Mouse (Mus musculus) midbrain, embryonic 13.5 days (tissue): Measurements from ENCODE around the gene Gm5286. TPM values are rescaled to one million over a fixed set of nuclear protein-coding genes. Genes with fewer than 3 reads are reported as not detected.
"Not testable (repeated sequence)": the region's sequence is repeated elsewhere in the genome, so short reads cannot be mapped to it uniquely, and the experiment has no call there.

Source experiments
- ATAC-seq: fragments of 200-750 bp; cut with Nextera tagmentation; 2 replicates; pipeline ENCODE4 v1.8.0; 2017; ENCODE audit warnings: mild to moderate bottlenecking, moderate TSS enrichment, moderate library complexity
- H3K27ac ChIP-seq: fragments of 300-500 bp; sonication (generic); 2 replicates; pipeline ENCODE4 v1.5.1; 2015; ENCODE audit warnings: inconsistent platforms, mild to moderate bottlenecking, moderate library complexity
- H3K27me3 ChIP-seq: fragments of 300-500 bp; sonication (generic); 2 replicates; pipeline ENCODE4 v1.6.1; 2015; ENCODE audit warnings: mild to moderate bottlenecking, inconsistent platforms
- H3K36me3 ChIP-seq: fragments of 300-500 bp; sonication (generic); 2 replicates; pipeline ENCODE4 v1.6.1; 2015; ENCODE audit warnings: mild to moderate bottlenecking, inconsistent platforms
- H3K4me1 ChIP-seq: fragments of 300-500 bp; sonication (generic); replicated peaks from 2 replicates; pipeline ENCODE4 v1.6.1; 2015; ENCODE audit warnings: inconsistent platforms
- H3K4me2 ChIP-seq: fragments of 300-500 bp; sonication (generic); replicated peaks from 2 replicates; pipeline ENCODE4 v1.6.1; 2015; ENCODE audit warnings: moderate library complexity, mild to moderate bottlenecking, inconsistent platforms
- H3K4me3 ChIP-seq: fragments of 300-500 bp; sonication (generic); replicated peaks from 2 replicates; pipeline ENCODE4 v1.5.1; 2015; ENCODE audit warnings: mild to moderate bottlenecking, inconsistent platforms
- H3K9ac ChIP-seq: fragments of 300-500 bp; sonication (generic); replicated peaks from 2 replicates; pipeline ENCODE4 v1.6.1; 2015; ENCODE audit warnings: mild to moderate bottlenecking, inconsistent platforms
- H3K9me3 ChIP-seq: fragments of 300-500 bp; sonication (generic); 2 replicates; pipeline ENCODE4 v1.6.1; 2016; ENCODE audit warnings: mild to moderate bottlenecking, inconsistent platforms
- WGBS: fragments of 180-500 bp; shearing (Covaris S2); methylation state at CpG from one replicate; pipeline ENCODE4 v1.1.7; 2015; 5-methylcytosine and 5-hydroxymethylcytosine counted together
- polyA plus RNA-seq: library from polyadenylated mRNA; unstranded; fragments of >200 nt; fragmentation: Nextera tagmentation; extraction: Ambion mirVana; gene quantifications from 2 replicates; pipeline ENCODE4 v1.2.1, GENCODE M21; 2015

Gene Gm5286
- not detected in 2 replicates for polyA plus RNA-seq

GRCm38 (mm10) chr3:94196414-94196813 is at the start of gene Gm5286:
Gm5286 (plus strand) TSS chr3:94196714.
- not testable (repeated sequence) for H3K4me2 ChIP-seq, H3K4me3 ChIP-seq, H3K9ac ChIP-seq, H3K27me3 ChIP-seq, ATAC-seq, H3K27ac ChIP-seq, H3K36me3 ChIP-seq, H3K4me1 ChIP-seq, H3K9me3 ChIP-seq
- WGBS: 87% methylated on average over 2 of the region's 4 CpGs

GRCm38 (mm10) chr3:94167351-94167750 is 29.2 kb upstream of the Gm5286 start:
- not testable (repeated sequence) for H3K4me1 ChIP-seq, ATAC-seq, H3K36me3 ChIP-seq, H3K9me3 ChIP-seq, H3K9ac ChIP-seq, H3K4me3 ChIP-seq, H3K4me2 ChIP-seq, H3K27ac ChIP-seq, H3K27me3 ChIP-seq

- not testable (repeated sequence) for H3K27ac ChIP-seq, H3K4me3 ChIP-seq, H3K4me1 ChIP-seq, H3K9ac ChIP-seq, H3K4me2 ChIP-seq, H3K36me3 ChIP-seq, H3K9me3 ChIP-seq, H3K27me3 ChIP-seq, ATAC-seq
- WGBS: 95% methylated on average over 1 of the region's 1 CpGs
Observed at GRCm38 (mm10) chr3:94178093-94178492, 18.4 kb upstream of the Gm5286 start, which contains the start of gene Gm10696. Gm10696 (minus strand) TSS chr3:94178193.

Other genes starting within 250 kb of the Gm5286 start
- not detected in 2 replicates for gene Tdpoz5, start 235.4 kb upstream of the Gm5286 start, polyA plus RNA-seq
- not detected in 2 replicates for gene Gm9125, start 141.8 kb upstream of the Gm5286 start, polyA plus RNA-seq
- gene Gm10697, start 124.1 kb upstream of the Gm5286 start, polyA plus RNA-seq: not detected in 2 replicates
- not detected in 2 replicates for gene Gm10696, start 18.5 kb upstream of the Gm5286 start, polyA plus RNA-seq
- gene Gm4778, start 67.3 kb downstream of the Gm5286 start, polyA plus RNA-seq: not detected in 2 replicates
- 30.4 and 33.6 TPM in 2 replicates for gene Them4, start 113.4 kb downstream of the Gm5286 start, polyA plus RNA-seq
- 0.46 TPM in 1 of 2 replicates, not detected in the other for gene Them5, start 145.4 kb downstream of the Gm5286 start, polyA plus RNA-seq
- gene C2cd4d, start 165.7 kb downstream of the Gm5286 start, polyA plus RNA-seq: 2.0 and 2.2 TPM in 2 replicates
- 0.79 and 1.0 TPM in 2 replicates for gene Rorc, start 176.1 kb downstream of the Gm5286 start, polyA plus RNA-seq
- 0.83 and 1.4 TPM in 2 replicates for gene Lingo4, start 201.8 kb downstream of the Gm5286 start, polyA plus RNA-seq
- 61.6 and 63.1 TPM in 2 replicates for gene Tdrkh, start 216.6 kb downstream of the Gm5286 start, polyA plus RNA-seq
- 61.3 and 63.2 TPM in 2 replicates for gene Mrpl9, start 246.6 kb downstream of the Gm5286 start, polyA plus RNA-seq
- gene Oaz3, start 247.2 kb downstream of the Gm5286 start, polyA plus RNA-seq: 0.89 and 1.2 TPM in 2 replicates